Mouse (Mus musculus) thymus, postnatal 4 days (tissue): ENCODE data around the gene Smim24.

ENCODE experiments used
- DNase-seq: peaks from one replicate; pipeline ENCODE4 v3.0.0; 2021

The Smim24 gene

DNA sequence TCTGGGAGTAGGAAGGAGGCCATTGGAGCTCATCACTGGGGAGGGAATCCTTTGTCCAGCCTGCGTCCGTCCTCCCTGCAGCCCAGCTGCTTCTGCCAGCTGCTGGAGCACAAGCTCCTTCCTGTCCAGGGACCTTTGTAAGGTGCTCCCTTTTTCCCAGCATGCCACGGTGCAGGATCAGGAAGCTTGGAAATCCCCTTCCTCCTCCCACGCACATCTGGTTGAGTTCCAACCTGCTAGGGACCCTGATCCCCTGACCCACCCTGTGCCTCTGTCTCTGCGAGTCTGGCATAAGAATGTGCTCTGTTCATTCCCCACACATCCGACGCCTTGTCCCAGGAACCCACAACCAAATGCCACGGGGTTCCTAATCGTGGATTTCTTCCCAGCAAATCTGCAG is 18.1 kb downstream of the Smim24 start:
- no peak for DNase-seq

DNA sequence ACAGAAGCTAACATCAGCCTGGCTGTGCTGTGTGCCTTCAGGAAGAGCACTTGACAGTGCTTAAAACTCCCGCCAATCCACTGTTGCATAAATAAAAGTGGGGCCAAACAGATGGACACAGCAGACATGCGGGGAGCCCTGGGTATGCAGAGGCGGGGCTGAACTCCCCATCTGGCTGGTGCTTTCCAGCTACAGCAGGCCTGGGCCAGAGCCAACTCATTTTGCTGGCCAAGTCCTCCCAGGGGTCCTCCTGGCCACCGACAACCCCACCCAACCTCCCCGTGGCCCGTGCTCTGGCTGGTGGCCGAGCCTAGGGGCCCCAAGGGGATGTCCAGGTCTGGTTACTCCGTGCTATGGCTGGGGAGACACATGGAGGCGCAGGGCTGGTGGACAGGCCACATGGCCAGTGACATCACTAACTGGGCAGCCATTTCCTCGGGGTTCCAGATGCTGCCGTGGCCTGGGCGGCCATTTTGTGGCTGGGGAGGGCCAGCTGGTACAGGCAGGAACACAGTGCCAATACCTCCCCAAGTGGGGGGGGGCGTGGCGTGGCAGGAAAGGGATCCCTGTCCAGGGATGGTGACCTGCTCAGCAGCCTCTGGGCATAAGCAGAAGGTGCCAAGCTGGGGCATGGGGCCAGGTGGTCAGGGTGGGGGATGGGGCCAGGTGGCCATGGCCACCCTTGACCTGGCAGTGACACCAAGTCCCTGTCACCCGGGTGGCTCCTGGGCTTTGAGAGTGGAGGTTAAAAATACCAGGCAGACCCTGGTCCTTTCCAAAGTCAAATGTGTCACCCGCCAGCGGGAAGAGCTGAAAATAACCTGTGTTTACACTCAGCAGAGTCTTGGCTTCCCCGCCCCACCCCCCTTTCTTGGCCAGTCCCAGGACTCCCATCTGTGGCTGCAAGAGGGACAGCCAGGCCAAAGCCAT is 18.9 kb downstream of the Smim24 start:
- DNase-seq: no peak

DNA sequence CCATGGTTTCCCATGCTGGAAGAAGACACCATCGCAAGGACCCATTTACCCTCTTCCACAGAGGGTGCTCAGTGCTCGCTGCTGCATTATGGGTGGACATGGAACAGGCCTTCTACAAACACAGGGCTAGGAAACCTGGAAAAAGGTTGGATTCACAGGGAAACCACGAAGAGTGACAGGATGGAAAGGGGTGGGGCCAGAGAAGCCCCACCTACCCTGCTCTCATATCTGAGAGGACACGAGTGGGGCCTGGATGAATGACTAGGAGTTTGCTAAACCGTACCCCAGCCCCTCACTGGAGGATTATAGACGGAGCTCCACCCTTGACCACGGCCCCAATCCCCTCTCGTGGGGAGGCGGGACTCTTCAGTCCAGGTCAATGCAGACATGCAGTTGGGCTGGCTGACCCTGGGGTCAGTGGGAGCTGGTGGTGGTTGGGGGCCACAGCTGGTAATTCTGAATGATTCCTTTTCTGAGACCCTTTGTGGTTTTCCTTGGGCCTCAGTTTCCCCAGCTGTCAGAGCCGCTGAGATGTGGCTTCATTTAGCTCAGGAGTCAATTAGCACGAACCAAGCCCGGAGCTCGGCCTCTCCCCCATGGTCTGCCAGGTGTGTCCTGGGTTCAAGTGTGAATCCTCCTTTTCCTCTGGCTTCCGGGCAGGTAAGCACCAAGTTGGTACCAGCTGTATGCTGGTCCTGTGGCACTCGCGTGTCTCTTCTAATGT is 19.9 kb downstream of the Smim24 start:
- no peak for DNase-seq

DNA sequence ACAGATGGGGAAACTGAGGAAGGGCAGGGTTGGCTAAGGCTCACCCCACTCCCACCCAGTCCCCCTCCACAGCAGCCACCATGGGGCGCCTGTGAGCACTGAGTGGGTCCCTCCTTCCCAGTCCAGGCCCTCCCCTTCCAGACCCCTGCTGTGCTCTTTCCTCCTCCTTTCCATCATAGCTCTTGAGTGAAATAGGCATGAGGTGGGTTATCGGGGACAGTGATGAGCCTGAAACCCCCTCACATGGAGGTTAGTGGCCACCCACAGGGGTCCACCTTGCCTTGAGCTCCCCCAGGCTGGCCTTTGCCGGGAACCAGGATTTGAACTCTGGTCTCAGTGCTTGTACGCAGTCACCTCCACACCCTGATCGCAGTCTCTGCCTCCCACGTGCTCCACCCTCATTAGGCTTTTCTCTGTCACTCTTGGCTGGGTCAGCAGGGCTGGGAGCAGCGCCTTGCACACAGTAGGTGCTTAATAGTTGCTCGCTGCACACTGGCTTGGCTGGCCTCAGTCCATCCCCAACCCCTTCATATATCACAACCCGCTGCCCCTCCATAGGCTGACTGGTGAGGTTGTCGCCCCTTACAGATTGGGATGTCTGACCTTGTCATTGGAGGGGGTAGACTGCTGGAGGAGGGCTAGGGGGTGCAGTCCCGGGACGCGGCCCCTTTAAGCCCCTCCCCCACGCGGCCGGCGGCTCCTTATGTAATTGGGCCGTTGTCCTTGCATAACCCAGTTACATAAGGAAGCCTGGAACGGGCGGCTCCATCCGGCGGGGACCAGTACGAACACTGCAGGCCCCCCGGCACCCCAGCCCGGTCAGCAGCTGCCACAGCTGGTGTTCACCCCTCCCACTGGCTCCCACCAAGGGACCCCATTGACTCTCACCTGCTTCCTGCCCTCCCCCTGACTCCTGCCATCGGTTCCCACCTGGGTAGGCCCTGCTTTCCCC is 20.7 kb downstream of the Smim24 start:
- peak; percentile 55 for DNase-seq

DNA sequence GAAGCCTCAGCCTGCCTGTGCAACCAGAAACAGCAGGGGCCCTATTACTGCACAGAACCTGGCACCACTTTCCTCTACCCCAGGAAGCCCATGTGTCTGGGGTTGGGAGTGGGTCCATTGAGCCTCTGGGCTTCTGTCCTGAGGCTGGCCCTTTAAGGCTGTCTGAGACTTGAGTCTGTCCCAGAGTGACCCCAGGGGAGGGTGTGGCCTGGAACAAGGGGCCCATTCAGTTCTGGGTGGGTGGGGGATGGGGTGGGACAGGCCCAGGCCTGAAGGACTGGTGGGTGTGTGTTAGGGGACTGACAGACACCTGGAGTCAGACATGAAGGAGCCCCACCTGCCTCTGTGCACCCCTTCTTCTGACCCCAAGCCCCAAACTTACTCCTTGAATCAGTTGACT is 21.8 kb downstream of the Smim24 start:
- no peak for DNase-seq

DNA sequence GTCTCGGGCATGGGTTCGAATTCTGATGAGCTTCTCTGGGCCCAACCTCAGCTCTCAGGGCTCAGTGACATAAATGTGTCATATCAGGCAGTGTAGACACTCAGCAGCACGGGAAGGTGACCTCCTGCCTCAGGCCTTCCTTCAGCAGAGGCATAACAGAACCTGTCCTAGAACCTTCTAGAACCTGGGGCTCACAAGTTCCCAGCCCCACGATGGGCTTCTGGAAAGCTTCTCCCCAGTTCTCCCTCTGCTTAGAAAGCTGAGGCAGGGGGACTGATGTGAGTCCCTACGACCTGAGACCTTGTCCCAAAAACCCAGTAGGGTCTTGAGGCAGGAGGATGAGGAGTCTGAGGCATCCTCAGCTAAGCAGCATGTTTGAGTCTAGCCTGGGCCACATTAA is 22.3 kb downstream of the Smim24 start:
- no peak for DNase-seq

DNA sequence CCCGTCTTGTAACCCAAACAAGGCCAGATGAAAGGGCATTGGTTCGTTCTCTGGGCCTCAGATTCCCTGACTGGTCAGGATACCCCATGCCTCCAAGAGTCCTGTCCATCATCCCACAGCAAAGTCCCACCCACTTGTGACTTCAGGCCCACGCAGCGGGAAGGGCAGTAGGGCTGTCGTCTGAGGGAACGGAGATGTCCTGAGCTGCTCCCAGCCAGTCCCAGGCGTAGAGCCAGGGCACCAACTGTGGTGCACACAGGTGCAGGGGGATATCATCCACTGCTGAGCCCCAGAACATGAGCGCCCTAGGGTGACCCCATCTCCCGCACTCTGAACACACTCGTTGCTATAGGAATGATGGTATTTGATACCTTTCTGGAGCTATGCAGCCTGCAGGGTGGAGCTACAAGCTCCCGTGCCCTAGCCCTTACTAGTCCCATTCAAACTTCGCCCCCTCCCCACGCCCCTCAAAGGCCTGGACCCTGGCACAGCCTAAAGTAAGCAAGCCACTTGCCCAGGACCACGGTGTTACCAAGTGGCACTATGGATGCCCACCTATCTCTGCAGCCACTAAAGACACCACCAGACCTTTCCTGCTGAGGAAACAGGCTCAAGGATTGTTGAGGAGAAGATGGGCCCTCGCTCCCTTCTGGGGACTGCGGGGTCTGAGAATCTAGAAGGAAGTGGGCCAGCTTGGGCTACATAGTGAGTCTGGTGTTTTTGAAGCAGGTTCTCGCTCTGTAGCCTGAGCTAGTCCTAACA is 22.9 kb downstream of the Smim24 start:
- no peak for DNase-seq

DNA sequence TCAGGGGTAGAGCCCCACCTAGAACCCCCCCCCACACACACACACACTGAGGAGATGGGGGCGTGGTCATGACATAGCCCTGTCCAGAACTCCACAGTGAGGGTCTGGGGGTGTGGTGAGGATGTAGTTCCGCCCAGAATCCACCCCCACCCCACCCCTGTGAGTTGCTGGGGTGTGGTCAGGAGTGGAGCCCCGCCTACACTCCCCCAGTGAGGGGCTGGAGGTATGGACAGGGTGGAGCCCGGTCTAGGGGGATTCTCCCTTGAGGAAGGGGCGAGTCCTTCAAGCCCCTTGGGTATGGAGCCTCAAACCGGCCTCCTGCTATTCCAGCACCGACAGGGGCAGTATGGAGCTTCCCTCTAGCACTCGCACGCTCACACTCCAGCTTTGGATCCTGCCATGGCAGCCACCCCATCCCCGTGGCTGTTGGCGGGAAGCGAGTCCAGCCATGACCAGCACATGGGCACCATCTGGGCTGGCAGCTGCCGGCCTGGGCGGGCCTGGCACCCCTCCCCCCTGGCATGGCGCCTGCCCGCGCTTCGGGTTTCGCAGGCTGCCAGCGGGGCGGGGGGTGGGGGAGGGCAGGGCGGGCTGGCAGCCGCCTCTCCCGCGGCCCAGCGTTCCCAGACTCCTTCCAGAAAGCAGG is 23.9 kb downstream of the Smim24 start:
- peak; percentile 62 for DNase-seq

DNA sequence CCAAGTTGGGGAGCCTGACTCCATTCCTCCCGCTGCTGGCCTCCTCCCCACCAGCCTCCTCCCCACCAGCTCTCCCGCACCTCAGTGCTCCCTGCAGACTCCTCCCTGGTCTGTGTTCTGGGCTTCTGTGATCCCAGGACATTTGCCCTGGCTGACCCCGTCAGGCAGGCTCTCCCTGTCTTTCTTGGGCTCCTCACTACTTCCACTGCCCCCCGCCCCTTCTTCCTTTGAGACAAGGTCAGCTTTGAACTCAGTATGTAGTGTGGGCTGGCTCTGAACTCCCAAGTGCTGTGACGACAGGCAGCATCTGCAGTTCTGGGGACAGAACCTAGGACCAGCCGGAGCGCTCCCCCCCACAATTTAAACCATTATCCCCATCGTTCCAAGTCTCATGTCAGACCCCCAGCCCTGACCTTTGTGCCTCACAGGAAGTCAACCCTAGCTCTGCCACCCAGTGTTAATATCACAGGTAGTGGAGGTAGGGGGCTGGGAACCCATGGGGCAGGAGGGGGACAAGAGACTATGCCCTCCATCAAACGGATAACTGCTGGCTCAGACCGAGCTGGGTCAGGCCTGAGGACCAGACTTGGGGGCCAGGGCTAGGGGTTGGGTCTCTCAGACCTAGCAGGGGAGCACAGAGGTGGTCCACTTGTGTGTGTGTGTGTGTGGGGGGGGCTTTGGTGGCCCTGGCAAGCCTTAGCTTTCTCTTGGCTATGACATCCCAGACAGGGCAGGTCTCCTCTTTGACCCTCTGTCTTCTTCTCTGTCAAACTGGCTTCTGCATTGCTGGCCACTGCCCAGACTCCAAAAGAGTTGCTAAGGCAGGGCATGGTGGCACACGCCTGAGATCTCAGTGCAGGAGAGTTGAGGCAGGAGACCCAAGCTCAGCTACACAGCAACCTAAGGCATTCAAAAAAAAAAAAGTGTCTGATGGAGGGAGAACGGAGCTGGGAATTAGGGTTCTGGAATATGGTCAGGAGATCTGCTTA is 24.7 kb downstream of the Smim24 start:
- no peak for DNase-seq

DNA sequence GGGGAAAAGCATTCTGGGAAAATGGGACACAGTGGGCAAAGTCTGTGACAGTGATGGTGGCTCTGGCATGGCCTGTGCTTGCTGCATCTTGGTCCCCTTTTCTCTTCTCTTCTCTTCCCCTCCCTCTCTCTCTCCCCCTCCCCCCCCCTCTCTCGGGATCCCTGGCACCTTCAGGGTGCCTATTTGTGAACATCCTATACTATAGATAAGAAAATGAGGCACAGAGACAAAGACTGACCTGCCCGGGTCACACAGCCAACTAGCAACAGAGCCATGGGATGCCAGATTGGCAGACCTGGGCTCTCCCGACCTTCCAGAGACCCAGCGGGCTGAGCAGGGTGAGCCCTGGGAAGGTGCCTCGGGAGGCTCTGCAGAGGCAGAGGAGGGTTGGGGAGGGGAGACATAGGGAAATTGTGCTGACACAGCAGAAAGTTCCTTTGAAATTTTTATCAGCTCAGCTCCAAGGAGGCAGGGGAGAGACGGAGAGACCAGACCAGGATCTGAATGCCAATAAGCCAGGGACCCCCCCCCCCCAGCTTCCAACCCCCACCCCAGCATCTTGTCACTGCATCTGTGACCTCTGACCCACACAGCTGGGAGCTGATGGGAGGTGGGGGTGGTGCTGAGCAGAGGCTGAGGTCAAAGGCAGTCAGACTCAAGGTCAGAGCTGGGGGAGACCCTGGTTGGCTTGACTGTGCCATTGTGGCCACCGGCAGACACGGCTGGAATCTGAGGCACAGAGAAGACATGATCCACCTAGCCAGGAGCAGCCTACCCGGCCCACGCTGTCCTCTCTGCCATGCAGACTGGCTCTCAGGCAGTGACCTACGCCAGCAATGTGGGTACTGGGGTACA is 25.6 kb downstream of the Smim24 start:
- peak; percentile 6 for DNase-seq

DNA sequence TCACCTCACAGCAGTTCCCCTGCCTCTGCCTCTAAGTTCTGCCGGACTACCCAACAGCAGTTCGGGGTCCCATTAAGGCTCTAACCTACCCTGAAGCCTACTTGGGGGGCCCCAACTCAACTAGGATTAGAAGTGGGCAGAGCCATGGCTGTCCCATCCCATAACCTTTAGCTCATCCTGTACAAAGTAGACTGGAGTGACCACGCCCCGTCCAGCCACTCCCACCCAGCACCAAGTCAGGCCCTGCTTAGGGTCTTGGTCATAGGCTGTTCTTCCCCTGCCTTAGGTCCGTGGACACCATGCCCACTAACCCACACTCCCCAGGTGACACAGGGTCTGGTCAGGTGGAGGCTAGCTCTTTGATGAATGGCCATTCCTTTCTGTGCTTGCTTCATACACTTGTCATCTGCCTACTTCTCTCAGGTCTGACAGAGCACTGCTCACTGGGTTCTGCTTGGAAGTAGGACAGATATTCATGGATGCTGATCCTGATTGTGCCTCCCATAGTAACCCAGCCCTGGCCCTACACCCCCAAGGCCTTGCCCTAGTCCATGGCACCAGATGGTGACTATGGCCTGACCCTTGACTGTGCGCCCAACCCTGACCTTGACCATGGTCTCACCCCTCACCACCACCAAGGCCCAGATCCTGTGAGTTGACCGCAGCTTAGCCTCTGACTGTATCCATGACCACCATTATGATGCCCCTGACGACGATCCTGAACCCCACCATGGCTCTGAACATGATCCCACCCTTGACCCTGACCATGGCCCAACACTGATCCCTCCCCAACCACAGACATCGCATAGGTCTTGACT is 26.5 kb downstream of the Smim24 start:
- DNase-seq: peak; percentile 5

DNA sequence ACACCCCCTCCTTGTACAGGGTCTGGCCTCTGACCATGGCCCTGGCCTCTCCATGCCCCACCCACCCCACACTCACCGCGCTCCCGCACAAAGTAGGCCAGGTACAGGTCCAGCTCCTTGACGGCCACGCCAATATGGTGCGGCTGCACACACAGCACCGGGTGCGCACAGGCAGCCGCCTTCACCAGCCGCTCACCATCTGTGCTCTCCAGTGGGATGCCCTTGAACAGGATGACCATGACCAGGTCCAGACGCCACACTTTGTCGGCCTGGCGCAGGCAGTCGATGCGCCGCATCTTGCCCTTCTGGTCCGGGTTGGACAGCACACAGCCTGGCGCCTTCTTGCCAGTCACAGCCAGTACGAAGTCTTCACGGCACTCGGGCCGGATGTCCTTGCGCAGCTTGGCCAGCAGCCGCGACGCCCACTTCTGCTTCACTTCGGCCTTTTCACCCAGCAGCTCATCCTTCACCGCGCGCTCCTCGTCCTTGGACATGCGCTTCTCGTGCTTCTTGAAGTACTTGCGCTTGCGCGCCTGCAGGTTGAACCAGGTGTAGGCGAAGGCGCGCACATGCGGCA is 27.4 kb downstream of the Smim24 start:
- DNase-seq: peak; percentile 4

DNA sequence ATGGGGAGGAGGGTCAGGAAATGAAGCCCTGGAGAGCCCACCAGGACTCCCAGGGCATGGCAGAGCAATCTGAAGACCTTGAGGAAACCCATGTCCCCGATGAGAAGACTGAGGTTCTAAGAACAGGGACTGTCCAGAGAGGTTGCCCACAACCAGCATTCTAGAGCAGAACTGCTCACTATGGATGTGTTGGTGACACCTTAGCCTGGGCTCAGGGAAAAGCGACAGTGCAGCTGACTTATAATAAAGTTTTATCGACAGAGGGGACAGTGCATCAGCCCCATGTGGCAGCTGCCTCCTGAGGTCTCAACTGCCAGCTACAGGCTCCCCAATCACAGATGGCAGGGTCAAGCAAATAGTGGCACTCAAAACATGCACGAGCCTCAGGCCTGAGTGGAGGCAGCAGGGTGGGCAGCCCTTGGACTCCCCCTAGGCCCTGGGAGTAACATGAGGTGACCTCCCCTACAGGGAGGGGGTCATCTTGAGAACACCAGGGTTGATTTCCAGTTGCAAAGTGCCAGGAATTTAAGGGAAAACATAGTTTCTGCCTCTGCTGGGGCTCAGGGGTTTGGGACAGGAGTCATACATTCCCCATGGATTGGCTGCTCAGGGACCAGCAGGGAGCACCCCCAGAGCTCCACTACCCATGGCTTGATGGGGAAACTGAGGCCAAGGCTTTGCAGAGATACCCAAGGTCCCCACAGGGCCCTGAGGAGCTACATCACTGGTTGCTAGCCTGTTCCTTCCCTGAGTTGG is 28.4 kb downstream of the Smim24 start:
- no peak for DNase-seq

DNA sequence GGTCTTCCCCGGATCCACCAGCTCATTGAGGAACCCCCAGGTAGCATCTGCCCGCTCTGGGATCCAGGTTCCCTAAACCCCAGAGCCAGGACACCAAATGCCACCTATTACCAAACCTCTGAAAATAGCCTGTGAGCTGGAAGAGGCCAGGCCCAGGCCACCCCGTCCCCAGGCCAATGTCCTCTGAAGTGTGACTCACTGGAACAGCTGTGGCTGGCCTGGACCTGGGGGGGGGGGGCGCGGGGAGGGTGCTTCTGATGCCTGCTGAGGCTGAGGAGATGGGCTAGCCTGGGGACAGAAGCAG is 28.9 kb downstream of the Smim24 start:
- no peak for DNase-seq

DNA sequence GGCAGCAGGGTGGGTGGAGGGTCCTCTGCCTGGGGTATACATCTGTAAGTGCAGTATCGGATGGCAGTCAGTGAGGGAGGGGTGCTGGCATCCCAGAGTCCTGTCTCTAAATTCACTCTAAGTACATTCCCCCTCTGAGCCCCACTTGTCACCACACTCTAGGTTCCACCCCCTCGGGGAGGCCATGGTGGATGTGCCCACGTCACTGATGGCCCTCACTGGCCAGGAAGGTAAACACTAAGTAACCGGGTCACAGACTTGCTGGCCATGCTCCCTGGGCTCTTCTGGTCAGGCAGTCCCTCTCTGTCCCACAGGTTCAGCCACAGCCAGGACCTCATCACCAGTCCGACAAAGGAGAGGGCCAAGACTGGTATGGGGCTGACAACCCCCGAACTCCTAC is 29.3 kb downstream of the Smim24 start:
- DNase-seq: peak; percentile 6

DNA sequence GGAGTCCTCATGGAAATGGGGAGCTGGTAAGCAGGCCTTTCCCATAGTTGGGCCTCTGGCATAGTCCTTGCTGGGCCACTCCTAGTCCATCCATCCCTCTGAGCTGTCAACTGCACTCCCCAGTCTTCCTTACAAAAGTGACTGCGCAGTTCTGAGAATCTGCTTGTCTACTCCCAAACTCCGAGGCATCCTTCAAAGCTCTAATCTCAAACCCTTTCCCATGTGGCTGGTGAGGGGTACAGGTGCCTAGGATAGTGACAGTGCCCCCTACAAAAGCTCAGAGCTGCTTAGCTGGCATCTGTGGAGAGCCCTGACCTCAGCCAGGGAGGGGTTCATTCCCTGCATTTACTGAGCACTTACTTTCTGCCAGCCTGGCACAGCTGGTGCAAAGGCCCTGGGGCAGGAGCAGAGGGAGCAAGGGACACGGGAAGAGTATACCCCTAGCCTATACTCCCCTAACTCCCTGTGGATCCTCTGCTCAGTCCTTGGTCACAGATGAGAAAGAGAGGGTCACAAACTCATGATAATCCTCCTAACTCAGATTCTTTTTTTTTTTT is 29.9 kb downstream of the Smim24 start:
- no peak for DNase-seq
